Mouse (Mus musculus): ENCODE measurements around the gene Tuba3a.

Tuba3a gene

DNA sequence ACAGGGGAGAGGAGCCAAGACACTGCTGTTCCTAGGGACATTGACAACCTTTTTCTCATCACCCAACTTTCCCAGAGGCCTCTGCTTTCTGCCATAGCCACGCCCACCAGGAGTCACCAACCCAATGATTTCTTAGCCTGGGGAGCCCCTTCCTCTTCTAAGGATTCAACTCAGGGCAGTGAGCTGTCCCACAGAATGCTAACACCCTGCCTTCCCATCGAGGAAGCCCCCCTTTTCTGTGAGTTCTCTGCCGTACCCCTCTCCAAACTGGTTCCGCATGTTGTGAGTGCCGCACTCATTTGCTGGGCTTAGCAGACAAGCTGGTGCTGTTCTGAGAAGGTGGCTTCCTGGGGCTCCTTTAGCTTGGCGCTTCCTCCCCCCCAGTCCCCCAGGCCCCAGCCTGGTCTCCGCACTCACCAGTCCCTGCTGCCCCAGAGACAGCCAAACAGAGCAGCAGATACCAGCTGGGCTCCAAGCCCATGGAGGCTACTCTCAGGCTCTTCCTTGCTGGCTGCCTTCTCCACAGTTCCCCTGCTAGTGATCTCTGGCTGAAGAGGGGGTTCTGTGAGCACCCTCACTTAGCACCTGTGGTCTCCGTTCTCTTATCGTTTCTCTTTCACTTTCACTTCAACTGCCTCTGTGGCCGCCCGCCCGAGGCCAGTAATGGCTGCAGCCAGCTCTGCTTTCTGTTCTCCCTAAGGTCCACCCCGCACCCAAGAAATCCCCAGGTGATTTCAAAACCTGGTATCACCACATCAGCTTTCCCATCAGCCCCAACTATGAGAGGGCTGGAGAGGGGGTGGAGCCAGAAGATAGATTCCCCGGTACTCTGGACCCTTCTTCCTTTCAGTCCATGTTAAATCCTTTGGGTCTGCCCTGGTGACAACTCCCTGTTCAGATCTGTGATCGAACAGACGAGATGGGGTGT is 54.5 kb downstream of the Tuba3a start, which contains the start of gene Tapbpl:
TSS of gene Tapbpl (minus strand) at position 744 of the 928 bp plus-strand sequence.
- peak; percentile 73 for DNase-seq (ENCODE audit: low spot score)

DNA sequence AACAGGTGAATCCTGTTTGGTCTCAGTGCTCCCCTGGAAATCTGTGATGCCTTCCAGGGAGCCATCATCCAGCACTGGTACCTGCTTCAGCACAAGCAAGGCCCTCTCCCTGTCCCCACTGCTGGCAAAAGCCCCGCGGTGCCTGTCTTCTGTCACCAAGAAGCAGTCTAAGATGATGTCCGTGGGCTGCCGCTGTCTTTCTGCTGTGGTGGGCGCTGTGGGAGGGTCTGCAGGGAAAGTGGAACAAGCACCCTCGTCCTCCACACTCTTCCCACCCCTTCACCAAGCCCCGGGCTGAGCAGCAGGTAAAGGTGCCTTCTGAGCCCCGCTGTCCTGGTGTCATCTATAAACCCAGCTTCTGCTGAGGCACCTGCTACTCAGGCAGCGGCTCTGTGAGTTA is 55.3 kb downstream of the Tuba3a start:
- no peak for DNase-seq (ENCODE audit: low spot score)
